Mouse (Mus musculus): ENCODE results near the gene Wnk2. TPM values are rescaled to one million over a fixed set of nuclear protein-coding genes. Genes with fewer than 3 reads are reported as not detected.
A peak's percentile ranks its signal among the peaks of the same experiment; 100 is the strongest.

The Wnk2 gene
- polyA plus RNA-seq, 2 experiments, result 3.0 to 7.8 TPM

- 73% methylated on average over 7 of the region's 7 CpGs for WGBS
- no peak overlapping the region for H3K4me3 ChIP-seq (replicated peaks; ENCODE audit: low read length)
- no peak overlapping the region for H3K4me2 ChIP-seq (replicated peaks; ENCODE audit: low read depth, low read length, severe bottlenecking)
- no peaks in the 10 kb centered on the region for H3K36me3 ChIP-seq (ENCODE audit: control insufficient read depth, insufficient read depth, low read length)
- H3K4me1 ChIP-seq (ENCODE audit: control insufficient read depth, insufficient read depth, low read length), result peaks cover 15% of the 10 kb centered on the region
- ATAC-seq (ENCODE audit: low FRiP score, low read depth), result no peak
- H3K9ac ChIP-seq (ENCODE audit: low read depth, low read length, severe bottlenecking), result no peak overlapping the region; the same call in 1 of the 2 replicates
- no peak for DNase-seq (ENCODE audit: low spot score)
- no peak overlapping the region for H3K27ac ChIP-seq (replicated peaks; ENCODE audit: low read depth, low read length)
- no peaks in the 10 kb centered on the region for H3K27me3 ChIP-seq (ENCODE audit: control insufficient read depth, insufficient read depth, low read length)
- TF ChIP-seq POLR2A (IDR thresholded peaks at IDR 0.05; ENCODE audit: borderline replicate concordance, extremely low read depth, insufficient read depth, insufficient read length), result no peak
- no peaks in the 10 kb centered on the region for H3K9me3 ChIP-seq (ENCODE audit: control insufficient read depth, low read length)
These were observed 15.7 kb downstream of the Wnk2 start for GRCm38 (mm10) chr13:49131946-49132687.

- Histone ChIP-seq H3K4me3 (replicated peaks; ENCODE audit: low read length) (no peak overlapping the region), H3K9ac (ENCODE audit: low read depth, low read length, severe bottlenecking) (no peak overlapping the region), H3K27ac (replicated peaks; ENCODE audit: low read depth, low read length) (no peak overlapping the region), H3K9me3 (ENCODE audit: control insufficient read depth, low read length) (no peaks in the 10 kb centered on the region), H3K27me3 (ENCODE audit: control insufficient read depth, insufficient read depth, low read length) (no peaks in the 10 kb centered on the region), H3K36me3 (ENCODE audit: control insufficient read depth, insufficient read depth, low read length) (no peaks in the 10 kb centered on the region), H3K4me1 (ENCODE audit: control insufficient read depth, insufficient read depth, low read length) (peaks cover 15% of the 10 kb centered on the region), H3K4me2 (replicated peaks; ENCODE audit: low read depth, low read length, severe bottlenecking) (no peak overlapping the region)
- no peak for ATAC-seq (ENCODE audit: low FRiP score, low read depth)
- no peak for TF ChIP-seq POLR2A (IDR thresholded peaks at IDR 0.05; ENCODE audit: borderline replicate concordance, extremely low read depth, insufficient read depth, insufficient read length)
- DNase-seq (ENCODE audit: low spot score), result no peak
- WGBS, result 77% methylated on average over 4 of the region's 4 CpGs
These were observed 16.4 kb downstream of the Wnk2 start for GRCm38 (mm10) chr13:49131342-49131855.

GRCm38 (mm10) chr13:49129845-49130244, 18.0 kb downstream of the Wnk2 start:
- Histone ChIP-seq H3K4me1 (ENCODE audit: control insufficient read depth, insufficient read depth, low read length) (peaks cover 15% of the 10 kb centered on the region), H3K27me3 (ENCODE audit: control insufficient read depth, insufficient read depth, low read length) (no peaks in the 10 kb centered on the region), H3K9me3 (ENCODE audit: control insufficient read depth, low read length) (no peaks in the 10 kb centered on the region), H3K27ac (replicated peaks; ENCODE audit: low read depth, low read length) (no peak overlapping the region), H3K4me2 (replicated peaks; ENCODE audit: low read depth, low read length, severe bottlenecking) (no peak overlapping the region), H3K9ac (ENCODE audit: low read depth, low read length, severe bottlenecking) (no peak overlapping the region), H3K36me3 (ENCODE audit: control insufficient read depth, insufficient read depth, low read length) (no peaks in the 10 kb centered on the region), H3K4me3 (replicated peaks; ENCODE audit: low read length) (no peak overlapping the region)
- ATAC-seq (ENCODE audit: low FRiP score, low read depth) (no peak), DNase-seq (ENCODE audit: low spot score) (no peak)
- 18% methylated on average over 4 of the region's 4 CpGs for WGBS
- TF ChIP-seq POLR2A (IDR thresholded peaks at IDR 0.05; ENCODE audit: borderline replicate concordance, extremely low read depth, insufficient read depth, insufficient read length), result no peak

DNA sequence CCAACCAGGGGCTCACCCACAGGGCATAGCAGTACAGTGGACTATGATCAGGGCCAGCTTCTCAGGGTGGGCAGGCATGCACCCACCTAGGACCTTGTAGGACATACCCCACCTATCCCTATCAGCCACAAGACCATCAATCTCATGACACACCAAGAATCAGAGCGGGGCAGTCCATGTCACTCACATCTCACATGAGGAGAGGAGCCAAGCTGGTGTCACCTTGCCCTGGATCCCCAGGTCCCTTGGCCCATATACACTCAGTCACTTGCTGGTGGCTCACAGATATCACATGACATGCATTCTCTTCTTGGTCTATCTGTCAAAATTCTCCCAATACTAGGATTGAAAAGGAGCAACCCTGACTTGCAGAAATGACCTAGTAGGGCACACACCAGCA, 18.7 kb downstream of the Wnk2 start:
- no peak overlapping the region for H3K9ac ChIP-seq (ENCODE audit: low read depth, low read length, severe bottlenecking)
- DNase-seq (ENCODE audit: low spot score) (no peak), ATAC-seq (ENCODE audit: low FRiP score, low read depth) (no peak)
- H3K36me3 ChIP-seq (ENCODE audit: control insufficient read depth, insufficient read depth, low read length), result no peaks in the 10 kb centered on the region
- TF ChIP-seq POLR2A (IDR thresholded peaks at IDR 0.05; ENCODE audit: borderline replicate concordance, extremely low read depth, insufficient read depth, insufficient read length), result no peak
- no peak overlapping the region for H3K4me3 ChIP-seq (replicated peaks; ENCODE audit: low read length)
- no peaks in the 10 kb centered on the region for H3K9me3 ChIP-seq (ENCODE audit: control insufficient read depth, low read length)
- H3K4me1 ChIP-seq (ENCODE audit: control insufficient read depth, insufficient read depth, low read length), result peaks cover 15% of the 10 kb centered on the region
- H3K4me2 ChIP-seq (replicated peaks; ENCODE audit: low read depth, low read length, severe bottlenecking), result no peak overlapping the region
- H3K27me3 ChIP-seq (ENCODE audit: control insufficient read depth, insufficient read depth, low read length), result no peaks in the 10 kb centered on the region
- H3K27ac ChIP-seq (replicated peaks; ENCODE audit: low read depth, low read length), result no peak overlapping the region
- WGBS, result 100% methylated on average over 1 of the region's 1 CpGs

GRCm38 (mm10) chr13:49127844-49128631, 19.8 kb downstream of the Wnk2 start:
- DNase-seq (ENCODE audit: low spot score) (peak; percentile 51), ATAC-seq (ENCODE audit: low FRiP score, low read depth) (peak; percentile 74)
- TF ChIP-seq POLR2A (IDR thresholded peaks at IDR 0.05; ENCODE audit: borderline replicate concordance, extremely low read depth, insufficient read depth, insufficient read length), result no peak
- Histone ChIP-seq H3K27ac (replicated peaks; ENCODE audit: low read depth, low read length) (no peak overlapping the region), H3K9ac (ENCODE audit: low read depth, low read length, severe bottlenecking) (no peak overlapping the region), H3K9me3 (ENCODE audit: control insufficient read depth, low read length) (no peaks in the 10 kb centered on the region), H3K4me2 (replicated peaks; ENCODE audit: low read depth, low read length, severe bottlenecking) (no peak overlapping the region), H3K36me3 (ENCODE audit: control insufficient read depth, insufficient read depth, low read length) (no peaks in the 10 kb centered on the region), H3K4me1 (ENCODE audit: control insufficient read depth, insufficient read depth, low read length) (peaks cover 15% of the 10 kb centered on the region), H3K4me3 (replicated peaks; ENCODE audit: low read length) (no peak overlapping the region), H3K27me3 (ENCODE audit: control insufficient read depth, insufficient read depth, low read length) (no peaks in the 10 kb centered on the region)
- 43% methylated on average over 15 of the region's 15 CpGs for WGBS

Data from limb, embryonic 14.5 days (tissue).